Mouse (Mus musculus): ENCODE data around the gene Zbtb32.

DNA sequence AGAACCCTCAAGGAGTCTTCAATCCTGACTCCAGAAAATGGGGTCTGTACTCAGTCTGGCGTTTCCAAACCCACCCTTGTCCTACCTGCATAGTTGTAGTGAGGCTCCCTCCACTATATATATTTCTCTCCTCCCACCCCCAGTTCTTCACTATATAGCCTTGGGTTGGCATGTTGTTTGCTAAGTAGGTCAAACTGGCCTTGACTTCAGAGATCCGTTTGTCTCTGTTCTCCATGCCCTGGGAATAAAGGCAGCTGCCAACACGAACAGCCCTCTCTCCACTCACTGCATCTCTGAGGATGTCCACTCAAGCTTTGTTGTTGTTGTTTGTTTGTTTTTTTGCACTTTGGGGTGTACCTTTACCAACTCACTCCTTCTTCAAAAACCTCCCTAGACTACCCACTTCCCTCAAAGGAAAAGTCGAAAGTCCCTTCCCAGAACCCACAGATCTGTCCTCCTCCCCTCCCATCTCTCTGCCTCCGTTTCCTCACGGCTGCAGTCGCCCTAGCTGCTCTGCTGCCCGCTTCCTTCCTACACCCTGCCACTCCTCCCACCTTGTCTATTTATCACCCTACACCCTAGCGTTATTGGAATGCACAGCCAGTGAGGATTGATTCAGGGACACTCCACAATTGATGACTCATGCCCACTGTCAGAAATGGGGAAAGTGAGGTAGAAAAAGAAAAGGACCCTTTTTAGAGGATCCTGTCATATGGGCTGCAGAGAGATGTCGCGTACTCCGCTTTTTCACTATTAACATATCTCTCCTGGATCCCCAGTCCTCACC lies 39.9 kb downstream of the Zbtb32 start:
- TF ChIP-seq POLR2A (IDR thresholded peaks at IDR 0.05; ENCODE audit: low read depth, low read length): no peak
- TF ChIP-seq CTCF (IDR thresholded peaks at IDR 0.05; ENCODE audit: extremely low read depth, insufficient read length, insufficient replicate concordance, low read depth, low read length): no peak

Measured in small intestine, adult 2 months (tissue).